Mouse (Mus musculus) lung, postnatal 0 days (tissue): ENCODE data around the gene Dph3. TPM values are rescaled to one million over a fixed set of nuclear protein-coding genes. Genes with fewer than 3 reads are reported as not detected.
"Not testable (repeated sequence)": the region's sequence is repeated elsewhere in the genome, so short reads cannot be mapped to it uniquely, and the experiment has no call there.

Source experiments
- ATAC-seq: fragments of 200-750 bp; cut with Nextera tagmentation; 2 replicates; pipeline ENCODE4 v1.8.0; 2017; ENCODE audit warnings: moderate library complexity
- DNase-seq: peaks from one replicate; pipeline ENCODE4 v3.0.0-alpha.2; 2016; ENCODE audit warnings: low spot score
- H3K27ac ChIP-seq: fragments of 300-500 bp; sonication (generic); 2 replicates; pipeline ENCODE4 v1.5.1; 2014; ENCODE audit warnings: antibody characterized with exemption, mild to moderate bottlenecking, low read length, mixed read lengths
- H3K27me3 ChIP-seq: fragments of 300-500 bp; sonication (generic); replicated peaks from 2 replicates; pipeline ENCODE4 v1.6.1; 2014; ENCODE audit warnings: low read length, mixed read lengths; ENCODE audit not compliant: insufficient read depth
- H3K36me3 ChIP-seq: fragments of 300-500 bp; sonication (generic); 2 replicates; pipeline ENCODE4 v1.6.1; 2014; ENCODE audit warnings: low read length, mixed read lengths; ENCODE audit not compliant: insufficient read depth
- H3K4me1 ChIP-seq: fragments of 300-500 bp; sonication (generic); 2 replicates; pipeline ENCODE4 v1.6.1; 2014; ENCODE audit warnings: antibody characterized with exemption, low read depth, low read length, mixed read lengths; ENCODE audit not compliant: insufficient read depth
- H3K4me2 ChIP-seq: fragments of 300-500 bp; sonication (generic); replicated peaks from 2 replicates; pipeline ENCODE4 v1.6.1; 2014; ENCODE audit warnings: low read depth, mild to moderate bottlenecking, low read length, moderate library complexity, mixed read lengths
- H3K4me3 ChIP-seq: fragments of 300-500 bp; sonication (generic); 2 replicates; pipeline ENCODE4 v1.5.1; 2014; ENCODE audit warnings: low read depth, low read length
- H3K9ac ChIP-seq: fragments of 300-500 bp; sonication (generic); replicated peaks from 2 replicates; pipeline ENCODE4 v1.6.1; 2014; ENCODE audit warnings: low read depth, mild to moderate bottlenecking
- H3K9me3 ChIP-seq: fragments of 300-500 bp; sonication (generic); 2 replicates; pipeline ENCODE4 v1.6.1; 2016; ENCODE audit warnings: low read length, mixed read lengths
- CTCF ChIP-seq: IDR thresholded peaks from 2 replicates; pipeline ENCODE4 v1.5.1; 2016; ENCODE audit warnings: antibody characterized with exemption, mild to moderate bottlenecking
- EP300 ChIP-seq: IDR thresholded peaks from 2 replicates; pipeline ENCODE4 v1.6.1; 2016; ENCODE audit warnings: antibody characterized with exemption, mild to moderate bottlenecking, control low read depth
- WGBS: fragments of 180-500 bp; shearing (Covaris S2); extraction: QIAGEN DNeasy Blood & Tissue Kit; methylation state at CpG from one replicate; pipeline ENCODE4 v1.1.7; 2014; 5-methylcytosine and 5-hydroxymethylcytosine counted together
- polyA plus RNA-seq: library from polyadenylated mRNA; unstranded; fragments of >200 nt; fragmentation: Nextera tagmentation; extraction: Ambion mirVana; gene quantifications from 2 replicates; pipeline ENCODE4 v1.2.1, GENCODE M21; 2015

Gene Dph3
- polyA plus RNA-seq, 1 experiment from 2014 or later, result 81.6 TPM

GRCm38 (mm10) chr14:32121920-32122315 lies 36.4 kb upstream of the Dph3 start:
- 48% methylated on average over 2 of the region's 2 CpGs for WGBS
- no peaks in the 10 kb centered on the region for H3K4me1 ChIP-seq
- no peak overlapping the region for H3K4me2 ChIP-seq
- peak; percentile 33; the same call in 1 of the 2 replicates for ATAC-seq
- H3K27me3 ChIP-seq, result no peaks in the 10 kb centered on the region
- H3K4me3 ChIP-seq, result no peak overlapping the region
- TF ChIP-seq CTCF (peak; percentile 67), EP300 (no peak)
- H3K9ac ChIP-seq, result no peak overlapping the region
- H3K9me3 ChIP-seq, result no peaks in the 10 kb centered on the region
- DNase-seq, result peak; percentile 47
- H3K27ac ChIP-seq, result no peak overlapping the region
- no peaks in the 10 kb centered on the region for H3K36me3 ChIP-seq

GRCm38 (mm10) chr14:32120940-32121919 lies 35.7 kb upstream of the Dph3 start:
- Histone ChIP-seq H3K9me3 (no peaks in the 10 kb centered on the region), H3K4me1 (no peaks in the 10 kb centered on the region), H3K9ac (no peak overlapping the region), H3K4me2 (no peak overlapping the region), H3K36me3 (no peaks in the 10 kb centered on the region), H3K4me3 (no peak overlapping the region), H3K27ac (no peak overlapping the region), H3K27me3 (no peaks in the 10 kb centered on the region)
- ATAC-seq (peak; percentile 46), DNase-seq (peak; percentile 25)
- 61% methylated on average over 11 of the region's 11 CpGs for WGBS
- no peak for TF ChIP-seq CTCF
- no peak for TF ChIP-seq EP300

- 91% methylated on average over 10 of the region's 10 CpGs for WGBS
- not testable (repeated sequence) for ATAC-seq, H3K9ac ChIP-seq, DNase-seq, H3K4me2 ChIP-seq, H3K36me3 ChIP-seq, H3K4me3 ChIP-seq, H3K27ac ChIP-seq, H3K27me3 ChIP-seq, H3K4me1 ChIP-seq, H3K9me3 ChIP-seq
These were observed 26.6 kb upstream of the Dph3 start for GRCm38 (mm10) chr14:32112124-32112523.

- no peak overlapping the region for H3K27ac ChIP-seq
- ATAC-seq, result no peak
- 85% methylated on average over 4 of the region's 4 CpGs for WGBS
These were observed 21.4 kb upstream of the Dph3 start for GRCm38 (mm10) chr14:32106911-32107310.

GRCm38 (mm10) chr14:32105663-32106062 lies 20.1 kb upstream of the Dph3 start:
- 36% methylated on average over 7 of the region's 7 CpGs for WGBS
- no peak overlapping the region for H3K4me3 ChIP-seq
- no peaks in the 10 kb centered on the region for H3K36me3 ChIP-seq
- ATAC-seq, result no peak
- no peak overlapping the region for H3K27ac ChIP-seq
- no peaks in the 10 kb centered on the region for H3K4me1 ChIP-seq
- no peak overlapping the region for H3K9ac ChIP-seq
- H3K9me3 ChIP-seq, result no peaks in the 10 kb centered on the region
- DNase-seq, result no peak
- TF ChIP-seq CTCF (no peak), EP300 (no peak)
- H3K27me3 ChIP-seq, result no peaks in the 10 kb centered on the region
- H3K4me2 ChIP-seq, result no peak overlapping the region

More at GRCm38 (mm10) chr14:32106911-32107310, 21.4 kb upstream of the Dph3 start:
- TF ChIP-seq CTCF, result no peak
- TF ChIP-seq EP300, result no peak
- no peaks in the 10 kb centered on the region for H3K27me3 ChIP-seq
- no peaks in the 10 kb centered on the region for H3K36me3 ChIP-seq
- no peaks in the 10 kb centered on the region for H3K9me3 ChIP-seq
- no peak overlapping the region for H3K4me3 ChIP-seq
- H3K4me2 ChIP-seq, result no peak overlapping the region
- no peak overlapping the region for H3K9ac ChIP-seq
- H3K4me1 ChIP-seq, result no peaks in the 10 kb centered on the region
- no peak for DNase-seq

- Histone ChIP-seq H3K27ac (no peak overlapping the region), H3K4me2 (no peak overlapping the region), H3K4me3 (no peak overlapping the region), H3K9me3 (no peaks in the 10 kb centered on the region), H3K4me1 (no peaks in the 10 kb centered on the region), H3K27me3 (no peaks in the 10 kb centered on the region), H3K9ac (no peak overlapping the region), H3K36me3 (peaks cover 10% of the 10 kb centered on the region; the same call in 1 of the 2 replicates)
- DNase-seq, result no peak
- WGBS, result 80% methylated on average over 4 of the region's 4 CpGs
- TF ChIP-seq EP300 (no peak), CTCF (no peak)
- ATAC-seq, result no peak
These were observed 18.0 kb upstream of the Dph3 start for GRCm38 (mm10) chr14:32103556-32103955.
